In genomic region chr4:48590862-48591261, GRCm38 (mm10) we compare ENCODE assay signal across 21 mouse cellular contexts.
"Had no signal": no experiment of that assay in that cellular context is flagged by ENCODE, and none has a peak within 500 bp of the region (broad histone marks: within the 10 kb centered on the region; RNA-seq: fewer than 3 reads in every experiment).

No protein-coding gene starts in this region.

- H3K4me1 ChIP-seq: megakaryocyte, embryonic 14.5 days had no signal

- H3K27ac ChIP-seq: kidney, postnatal 0 days; limb, embryonic 12.5 days; limb, embryonic 15.5 days; liver, embryonic 13.5 days; midbrain, embryonic 10.5 days; midbrain, embryonic 13.5 days; neural tube, embryonic 13.5 days had no signal

- ATAC-seq: intestine, postnatal 0 days; midbrain, embryonic 13.5 days; midbrain, embryonic 16.5 days had no signal

- H3K9me3 ChIP-seq: limb, embryonic 15.5 days; liver, embryonic 13.5 days; midbrain, embryonic 10.5 days; neural tube, embryonic 13.5 days had no signal

- H3K9ac ChIP-seq: limb, embryonic 12.5 days; limb, embryonic 15.5 days; liver, embryonic 13.5 days; midbrain, embryonic 13.5 days; neural tube, embryonic 13.5 days had no signal

- H3K4me3 ChIP-seq: limb, embryonic 12.5 days; limb, embryonic 15.5 days; liver, embryonic 13.5 days; megakaryocyte, embryonic 14.5 days; midbrain, embryonic 10.5 days; midbrain, embryonic 13.5 days; myocyte; neural tube, embryonic 13.5 days had no signal

- DNase-seq: kidney, adult 2 months; kidney, postnatal 25 days; left cerebral cortex, postnatal 4 days; liver, embryonic 13.5 days; lung, adult 2 months; lung, postnatal 10 days; lung, postnatal 4 days; retina, postnatal 1 day; right cerebral cortex, postnatal 25 days; thymus, adult 18-20 months; thymus, postnatal 36 days had no signal

- H3K36me3 ChIP-seq: limb, embryonic 15.5 days; liver, embryonic 13.5 days; midbrain, embryonic 13.5 days had no signal

- H3K27me3 ChIP-seq: limb, embryonic 12.5 days; limb, embryonic 15.5 days; midbrain, embryonic 13.5 days; neural tube, embryonic 13.5 days had no signal
